Mouse (Mus musculus): ENCODE measurements around the gene Bst2.
"Not testable (repeated sequence)": the region's sequence is repeated elsewhere in the genome, so short reads cannot be mapped to it uniquely, and the experiment has no call there.

Gene Bst2

GRCm38 (mm10) chr8:71519037-71519825 lies 18.0 kb downstream of the Bst2 start:
- in situ Hi-C loops (cut with MboI): not testable (repeated sequence)

GRCm38 (mm10) chr8:71516786-71517185 lies 20.5 kb downstream of the Bst2 start:
- in situ Hi-C loops (cut with MboI): no loop called here

GRCm38 (mm10) chr8:71515043-71515442 lies 22.2 kb downstream of the Bst2 start:
- in situ Hi-C loops (cut with MboI): no loop called here

- in situ Hi-C loops (cut with MboI): no loop called here
These were observed 24.1 kb downstream of the Bst2 start for GRCm38 (mm10) chr8:71513018-71513754.

- in situ Hi-C loops (cut with MboI): no loop called here
These were observed 25.6 kb downstream of the Bst2 start, which contains the start of gene Plvap for GRCm38 (mm10) chr8:71511644-71512043. Gene Plvap, minus strand, starts transcription at chr8:71511752.

GRCm38 (mm10) chr8:71509316-71509715 lies 27.9 kb downstream of the Bst2 start:
- in situ Hi-C loops (cut with MboI): loop anchor here (5.0 kb wide), 1 partner anchor 62 kb away; no protein-coding TSS in a partner anchor

- in situ Hi-C loops (cut with MboI): loop anchor here (5.0 kb wide), 1 partner anchor 60 kb away; no protein-coding TSS in a partner anchor
These were observed 29.6 kb downstream of the Bst2 start for GRCm38 (mm10) chr8:71507589-71508104.

GRCm38 (mm10) chr8:71505979-71506378 lies 31.3 kb downstream of the Bst2 start:
- in situ Hi-C loops (cut with MboI): loop anchor here (5.0 kb wide), 1 partner anchor 59 kb away; no protein-coding TSS in a partner anchor

GRCm38 (mm10) chr8:71505326-71505725 lies 31.9 kb downstream of the Bst2 start:
- in situ Hi-C loops (cut with MboI): loop anchor here (5.0 kb wide), 1 partner anchor 58 kb away; no protein-coding TSS in a partner anchor

- in situ Hi-C loops (cut with MboI): no loop called here
These were observed 32.9 kb downstream of the Bst2 start for GRCm38 (mm10) chr8:71504349-71504748.

- in situ Hi-C loops (cut with MboI): no loop called here
These were observed 38.2 kb downstream of the Bst2 start for GRCm38 (mm10) chr8:71498816-71499690.

- in situ Hi-C loops (cut with MboI): no loop called here
These were observed 39.3 kb downstream of the Bst2 start for GRCm38 (mm10) chr8:71497881-71498501.

- in situ Hi-C loops (cut with MboI): no loop called here
These were observed 40.1 kb downstream of the Bst2 start for GRCm38 (mm10) chr8:71497077-71497645.

- in situ Hi-C loops (cut with MboI): no loop called here
These were observed 40.8 kb downstream of the Bst2 start for GRCm38 (mm10) chr8:71496481-71496880.

- in situ Hi-C loops (cut with MboI): no loop called here
These were observed 41.4 kb downstream of the Bst2 start for GRCm38 (mm10) chr8:71495811-71496210.

GRCm38 (mm10) chr8:71495039-71495438 lies 42.2 kb downstream of the Bst2 start:
- in situ Hi-C loops (cut with MboI): no loop called here

GRCm38 (mm10) chr8:71488454-71488853 lies 48.8 kb downstream of the Bst2 start:
- in situ Hi-C loops (cut with MboI): no loop called here

GRCm38 (mm10) chr8:71487691-71488445 lies 49.4 kb downstream of the Bst2 start, which contains the start of gene Gtpbp3:
Gene Gtpbp3, plus strand, starts transcription at chr8:71488103.
- in situ Hi-C loops (cut with MboI): no loop called here

- in situ Hi-C loops (cut with MboI): no loop called here
These were observed 51.1 kb downstream of the Bst2 start for GRCm38 (mm10) chr8:71486136-71486529.

Data from mature B cell (primary cell).